Mouse (Mus musculus): Measurements from ENCODE around the gene Sipa1l3.

- TF ChIP-seq CTCF (IDR thresholded peaks at IDR 0.05; ENCODE audit: low read depth) (no peak), EP300 (optimal IDR thresholded peaks at IDR 0.05) (no peak)
These were observed 175.8 kb downstream of the Sipa1l3 start for GRCm38 (mm10) chr7:29342489-29343092.

Measured in stomach, postnatal 0 days (tissue).